8 mouse cellular contexts compared by ENCODE assay signal in genomic region chr14:105499319-105499895, GRCm38 (mm10).
DNase-seq lines count a peak whose midpoint lies in the region; ATAC-seq lines count a peak whose summit lies in the region.

No protein-coding gene starts in this region.

- no peaks in the 10 kb centered on the region for H3K27me3 ChIP-seq in heart, embryonic 16.5 days (ENCODE audit: control insufficient read depth, insufficient read depth, low read length)
- peaks cover 38% of the 10 kb centered on the region for H3K27me3 ChIP-seq in embryonic facial prominence, embryonic 10.5 days (replicated peaks; ENCODE audit: low read depth, poor library complexity, severe bottlenecking)
- H3K27me3 ChIP-seq in intestine, embryonic 15.5 days (replicated peaks), result no peaks in the 10 kb centered on the region; the same call in 1 of the 2 replicates

- H3K9me3 ChIP-seq in heart, embryonic 16.5 days (replicated peaks; ENCODE audit: control insufficient read depth, low read length), result no peaks in the 10 kb centered on the region
- H3K9me3 ChIP-seq in embryonic facial prominence, embryonic 10.5 days, result no peaks in the 10 kb centered on the region
- H3K9me3 ChIP-seq in intestine, embryonic 15.5 days, result no peaks in the 10 kb centered on the region

- WGBS in heart, embryonic 16.5 days, result 33% methylated on average over 15 of the region's 15 CpGs
- 13% methylated on average over 15 of the region's 15 CpGs for WGBS in embryonic facial prominence, embryonic 10.5 days
- 23% methylated on average over 15 of the region's 15 CpGs for WGBS in intestine, embryonic 15.5 days

- peak overlapping the region; percentile 21; the same call in 1 of the 2 replicates for H3K4me2 ChIP-seq in heart, embryonic 16.5 days (ENCODE audit: low read depth, low read length)
- peak overlapping the region; percentile 36 for H3K4me2 ChIP-seq in intestine, embryonic 15.5 days (replicated peaks)

- no peak for DNase-seq in heart, adult 8-10 months (ENCODE audit: low spot score)
- peak; percentile 39 for DNase-seq in embryonic facial prominence, embryonic 10.5 days (ENCODE audit: low spot score)
- peak; percentile 24 to 57 for DNase-seq in thymus, adult 18-20 months
- DNase-seq in cerebellum, adult 11-12 months, result no peak
- no peak for DNase-seq in layer of hippocampus, adult 18-20 months (ENCODE audit: low spot score in 2 of 2)

- no peak overlapping the region for H3K27ac ChIP-seq in heart, embryonic 16.5 days (ENCODE audit: low read length)
- peak overlapping the region; percentile 8 for H3K27ac ChIP-seq in embryonic facial prominence, embryonic 10.5 days (replicated peaks)
- H3K27ac ChIP-seq in intestine, embryonic 15.5 days, result no peak overlapping the region

- H3K9ac ChIP-seq in heart, embryonic 16.5 days (ENCODE audit: low read length), result no peak overlapping the region
- 0 out of 2 replicates have a peak overlapping the region, but pooled peaks have one; percentile 1 for H3K9ac ChIP-seq in intestine, embryonic 15.5 days

- no peak overlapping the region for H3K4me3 ChIP-seq in heart, embryonic 16.5 days (ENCODE audit: low read length)
- 0 out of 2 replicates have a peak overlapping the region, but pooled peaks have one; percentile 23 for H3K4me3 ChIP-seq in embryonic facial prominence, embryonic 10.5 days
- H3K4me3 ChIP-seq in intestine, embryonic 15.5 days (replicated peaks), result no peak overlapping the region

- no peaks in the 10 kb centered on the region for H3K36me3 ChIP-seq in heart, embryonic 16.5 days (ENCODE audit: control insufficient read depth, insufficient read depth)
- H3K36me3 ChIP-seq in embryonic facial prominence, embryonic 10.5 days (replicated peaks), result no peaks in the 10 kb centered on the region
- no peaks in the 10 kb centered on the region for H3K36me3 ChIP-seq in intestine, embryonic 15.5 days

- peaks cover 14% of the 10 kb centered on the region for H3K4me1 ChIP-seq in heart, embryonic 16.5 days (ENCODE audit: control insufficient read depth, insufficient read depth, low read length)
- H3K4me1 ChIP-seq in embryonic facial prominence, embryonic 10.5 days, result peaks cover 64% of the 10 kb centered on the region
- peaks cover 12% of the 10 kb centered on the region; the same call in 1 of the 2 replicates for H3K4me1 ChIP-seq in intestine, embryonic 15.5 days (replicated peaks)

- ATAC-seq in heart, embryonic 16.5 days (replicated peaks; ENCODE audit: extremely low read depth, insufficient read depth, low FRiP score), result 0 out of 2 replicates have a peak, but pooled peaks have one; percentile 26
- ATAC-seq in intestine, embryonic 15.5 days, result no peak
- peak; percentile 36 for ATAC-seq in megakaryocyte, adult 5-6 weeks (ENCODE audit: poor library complexity, severe bottlenecking)

Comparison
In these comparisons a context has a peak if more than half of its experiments do, and no peak if none do; other contexts are left out.
1. DNase-seq: peak in embryonic facial prominence, embryonic 10.5 days (single experiment) and thymus, adult 18-20 months (2 of 2); none in heart, adult 8-10 months (single experiment), cerebellum, adult 11-12 months (single experiment) and layer of hippocampus, adult 18-20 months (0 of 2).